Mouse (Mus musculus): ENCODE measurements around the gene Galp.

DNA sequence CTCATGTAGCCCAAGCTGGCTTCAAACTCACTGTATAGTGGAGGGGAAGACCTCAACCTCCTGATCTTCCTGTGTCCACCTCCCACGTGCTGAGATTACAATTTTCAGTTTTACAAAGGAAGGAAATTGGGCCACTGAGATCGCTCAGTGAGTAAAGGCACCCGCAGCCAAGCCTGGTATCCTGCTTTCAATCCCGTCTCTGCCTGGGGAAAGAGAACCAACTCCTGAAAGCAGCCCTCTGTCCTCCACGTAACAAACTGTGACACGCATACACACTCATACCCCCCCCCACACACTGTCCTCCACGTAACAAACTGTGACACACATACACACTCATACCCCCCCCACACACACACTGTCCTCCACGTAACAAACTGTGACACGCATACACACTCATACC lies 26.5 kb upstream of the Galp start:
- TF ChIP-seq CTCF (IDR thresholded peaks at IDR 0.05; ENCODE audit: extremely low read depth, insufficient read depth, low read length) (no peak), POLR2A (IDR thresholded peaks at IDR 0.05; ENCODE audit: extremely low read depth, insufficient read depth, low read length) (no peak)

Measured in cortical plate, adult 2 months (tissue).